Mouse (Mus musculus): Measurements from ENCODE around the gene Samd11. TPM values are rescaled to one million over a fixed set of nuclear protein-coding genes. Genes with fewer than 3 reads are reported as not detected.

Samd11 gene
- polyA plus RNA-seq, 1 experiment from 2014 or later = 0.62 TPM

DNA sequence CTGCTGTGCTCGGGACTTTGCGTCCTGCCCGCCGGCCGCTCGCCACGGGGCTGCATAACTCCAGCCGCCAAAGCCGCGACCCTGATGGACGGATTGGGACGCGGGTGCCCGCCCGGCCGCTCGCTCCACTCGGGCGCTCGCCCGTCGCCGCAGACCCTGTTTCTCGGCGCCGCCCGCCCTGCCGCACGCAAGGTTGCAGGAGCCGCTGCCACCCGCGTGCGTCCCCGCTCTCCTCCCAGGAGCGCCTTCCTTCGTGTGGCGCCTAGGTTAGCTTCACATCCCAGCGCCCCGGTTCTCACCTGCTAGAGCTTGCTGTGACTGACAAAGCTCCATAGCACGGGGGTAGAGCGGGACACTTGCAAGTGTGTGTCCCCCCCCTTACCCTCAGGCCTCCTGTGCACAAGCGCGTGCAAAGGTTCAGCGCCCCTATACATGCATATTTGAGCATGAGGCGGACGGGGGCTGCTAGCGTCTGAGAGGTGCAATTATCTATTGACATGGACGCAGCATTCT lies 20.7 kb downstream of the Samd11 start, which contains the start of gene Plekhn1:
Gene Plekhn1, minus strand, starts transcription at position 157 of the 513 bp plus-strand sequence.
- Histone ChIP-seq H3K9ac (peak within 1 kb of the TSS; percentile 88), H3K27ac (peak within 1 kb of the TSS; percentile 91), H3K27me3 (no peaks in the 10 kb centered on the region), H3K4me3 (peak within 1 kb of the TSS; percentile 88), H3K4me1 (peaks cover 18% of the 10 kb centered on the region), H3K36me3 (peaks cover 58% of the 10 kb centered on the region), H3K9me3 (no peaks in the 10 kb centered on the region), H3K4me2 (peak within 1 kb of the TSS; percentile 95)
- under 1% methylated on average over 46 of the region's 48 CpGs for WGBS
- no peak for ATAC-seq (ENCODE audit: insufficient number of reproducible peaks, insufficient read depth, low FRiP score, low TSS enrichment, low read depth)

DNA sequence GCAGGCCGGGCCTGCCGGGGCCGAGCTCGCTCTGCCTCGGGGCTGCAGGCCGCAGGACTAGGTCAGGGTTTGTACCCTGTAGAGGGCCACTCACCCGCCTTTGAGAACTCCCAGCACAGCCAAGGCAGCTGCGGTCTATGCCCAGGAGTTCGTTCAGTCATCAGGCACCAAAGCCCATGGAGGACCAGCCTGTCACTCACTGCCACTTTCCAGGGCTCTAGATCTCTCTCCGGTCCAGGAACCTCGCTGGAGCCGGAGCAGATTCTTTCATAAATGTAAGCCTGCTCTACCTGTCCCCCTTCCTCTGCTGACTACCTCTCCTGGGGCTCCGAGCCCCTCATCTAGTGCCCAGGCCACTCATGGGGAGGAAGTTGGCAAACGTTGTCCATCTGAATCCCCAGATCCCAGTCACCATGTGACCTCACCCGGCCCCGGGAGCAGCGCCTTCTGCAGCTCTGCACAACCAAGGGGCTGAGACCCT lies 21.4 kb downstream of the Samd11 start:
- Histone ChIP-seq H3K36me3 (peaks cover 58% of the 10 kb centered on the region), H3K9me3 (no peaks in the 10 kb centered on the region), H3K4me2 (peak overlapping the region; percentile 95), H3K4me1 (peaks cover 18% of the 10 kb centered on the region), H3K27me3 (no peaks in the 10 kb centered on the region), H3K4me3 (peak overlapping the region; percentile 74), H3K27ac (peak overlapping the region; percentile 39; the same call in 1 of the 2 replicates), H3K9ac (peak overlapping the region; percentile 88)
- ATAC-seq (ENCODE audit: insufficient number of reproducible peaks, insufficient read depth, low FRiP score, low TSS enrichment, low read depth) = no peak
- WGBS = 2% methylated on average over 17 of the region's 17 CpGs

DNA sequence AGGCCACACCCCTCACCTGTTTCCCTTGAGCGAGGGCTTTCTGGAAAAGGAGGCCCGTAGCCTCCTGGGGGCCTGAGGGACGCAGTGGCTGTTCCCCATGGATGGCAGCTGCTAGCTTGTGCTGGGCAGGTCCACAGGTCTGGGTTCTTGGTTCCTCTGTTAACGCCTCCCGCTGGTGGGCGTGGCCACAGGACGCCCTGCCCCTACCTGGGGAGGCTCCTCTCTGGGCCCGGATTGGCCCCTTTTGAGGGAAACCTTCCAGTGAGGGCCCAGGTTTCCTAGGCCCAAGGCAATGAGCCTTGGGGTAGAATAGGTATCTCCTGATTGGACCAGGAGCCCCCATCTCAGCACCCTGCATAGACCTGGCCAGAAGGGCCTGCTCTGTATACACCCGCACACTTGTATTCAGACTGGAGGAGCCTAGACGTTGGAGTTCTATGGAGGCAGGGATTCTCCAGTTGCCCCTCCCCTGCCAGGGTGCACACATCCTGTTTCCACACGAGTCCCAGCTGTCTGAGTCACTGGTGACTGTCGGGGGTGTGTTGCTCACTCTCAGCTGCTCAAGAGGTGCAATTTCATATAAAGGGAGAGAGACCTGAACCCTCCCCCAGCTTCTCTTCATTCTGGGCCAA lies 26.9 kb downstream of the Samd11 start:
- Histone ChIP-seq H3K4me3 (peak overlapping the region; percentile 17), H3K9me3 (no peaks in the 10 kb centered on the region), H3K4me2 (peak overlapping the region; percentile 42), H3K4me1 (peaks cover 12% of the 10 kb centered on the region), H3K27ac (no peak overlapping the region), H3K27me3 (no peaks in the 10 kb centered on the region), H3K36me3 (peaks cover 44% of the 10 kb centered on the region), H3K9ac (peak overlapping the region; percentile 40; the same call in 1 of the 2 replicates)
- ATAC-seq (ENCODE audit: insufficient number of reproducible peaks, insufficient read depth, low FRiP score, low TSS enrichment, low read depth) = peak; percentile 35; the same call in 1 of the 2 replicates
- WGBS = 21% methylated on average over 12 of the region's 12 CpGs

DNA sequence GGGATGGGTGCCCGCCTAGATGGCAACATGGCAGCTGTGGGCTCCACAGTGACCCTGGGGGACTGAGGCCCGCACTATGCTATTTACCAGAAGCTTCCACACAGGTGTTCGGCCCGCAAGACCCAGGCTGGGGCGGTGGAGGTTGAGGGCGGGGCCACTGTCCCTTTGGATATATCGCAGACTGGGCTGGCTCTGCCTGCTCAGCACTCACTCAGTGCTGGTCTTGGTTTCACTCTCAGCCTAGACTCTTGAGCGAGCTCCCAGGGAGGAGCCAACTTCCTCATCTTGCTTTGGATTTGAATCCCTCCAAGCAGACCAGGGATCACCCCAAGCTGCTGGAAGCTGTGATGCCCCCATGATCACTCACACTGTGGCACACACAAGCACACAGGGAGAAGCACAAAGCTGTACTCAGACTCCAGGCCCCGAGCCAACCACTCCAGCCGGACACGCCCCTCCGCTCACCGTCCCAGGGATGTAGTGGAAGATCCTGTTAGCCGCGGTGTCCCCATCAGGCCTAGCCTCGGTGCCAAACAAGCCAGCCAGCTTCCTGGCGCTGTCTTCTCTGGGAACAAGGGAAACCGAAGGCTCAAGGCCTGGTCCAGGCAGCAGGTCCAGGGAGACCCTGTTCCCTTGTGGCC lies 27.6 kb downstream of the Samd11 start:
- Histone ChIP-seq H3K4me1 (peaks cover 9% of the 10 kb centered on the region), H3K9me3 (no peaks in the 10 kb centered on the region), H3K36me3 (peaks cover 41% of the 10 kb centered on the region), H3K27ac (peak overlapping the region; percentile 33; the same call in 1 of the 2 replicates), H3K9ac (peak overlapping the region; percentile 40), H3K4me3 (peak overlapping the region; percentile 17), H3K27me3 (no peaks in the 10 kb centered on the region), H3K4me2 (peak overlapping the region; percentile 42)
- no peak for ATAC-seq (ENCODE audit: insufficient number of reproducible peaks, insufficient read depth, low FRiP score, low TSS enrichment, low read depth)
- 33% methylated on average over 18 of the region's 18 CpGs for WGBS

DNA sequence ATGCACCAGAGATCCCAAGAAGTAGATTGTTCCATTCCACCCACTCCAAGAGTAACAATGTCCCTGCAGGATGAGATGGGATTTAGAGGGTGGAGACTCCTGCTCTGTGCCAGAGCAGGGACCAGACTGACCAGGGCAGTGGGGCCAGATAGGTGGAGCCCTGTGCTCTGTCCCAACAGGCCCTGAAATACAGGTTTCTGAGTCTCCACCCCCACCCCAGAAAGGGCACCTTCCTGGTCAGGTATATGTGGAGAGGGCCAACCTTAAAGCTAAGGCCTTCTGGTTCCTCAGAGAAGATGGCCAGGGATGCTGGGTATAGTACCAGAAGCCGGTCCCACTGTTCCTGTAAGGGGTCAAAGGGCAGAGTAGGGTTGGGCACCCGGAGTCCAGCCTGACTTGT lies 31.2 kb downstream of the Samd11 start:
- H3K4me3 ChIP-seq = no peak overlapping the region
- 90% methylated on average over 2 of the region's 2 CpGs for WGBS
- H3K4me1 ChIP-seq = peaks cover 9% of the 10 kb centered on the region
- no peak for ATAC-seq (ENCODE audit: insufficient number of reproducible peaks, insufficient read depth, low FRiP score, low TSS enrichment, low read depth)
- no peak overlapping the region for H3K9ac ChIP-seq
- H3K9me3 ChIP-seq = no peaks in the 10 kb centered on the region
- no peaks in the 10 kb centered on the region for H3K27me3 ChIP-seq
- peaks cover 17% of the 10 kb centered on the region for H3K36me3 ChIP-seq
- no peak overlapping the region for H3K27ac ChIP-seq
- H3K4me2 ChIP-seq = no peak overlapping the region

DNA sequence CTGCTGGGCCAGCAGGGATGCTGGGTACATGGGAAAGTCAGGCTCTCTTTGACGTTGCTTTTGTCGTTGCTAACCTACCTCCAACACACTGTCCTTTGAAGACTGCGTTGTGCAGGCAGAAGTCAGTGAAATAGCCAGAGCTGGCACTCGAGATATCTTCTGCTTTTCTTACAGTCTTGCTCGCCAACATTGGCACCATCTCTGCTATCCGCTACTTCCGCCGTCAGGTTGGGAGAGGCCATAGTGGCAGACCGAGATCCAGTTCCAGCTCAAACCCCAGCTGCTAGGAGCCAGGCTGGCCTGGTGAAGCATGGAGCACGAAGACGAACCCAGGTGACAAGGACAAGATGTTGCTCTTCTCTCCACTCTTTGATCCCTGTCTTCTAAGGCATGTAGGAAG lies 35.5 kb downstream of the Samd11 start:
- whole genome bisulfite sequencing = 91% methylated on average over 11 of the region's 11 CpGs
- no peaks in the 10 kb centered on the region for H3K27me3 ChIP-seq
- H3K9me3 ChIP-seq = no peaks in the 10 kb centered on the region
- H3K4me2 ChIP-seq = no peak overlapping the region
- H3K27ac ChIP-seq = no peak overlapping the region
- no peak overlapping the region for H3K4me3 ChIP-seq
- ATAC-seq (ENCODE audit: insufficient number of reproducible peaks, insufficient read depth, low FRiP score, low TSS enrichment, low read depth) = no peak
- H3K36me3 ChIP-seq = peaks cover 12% of the 10 kb centered on the region; the same call in 1 of the 2 replicates
- H3K4me1 ChIP-seq = 0 out of 2 replicates have a peak, but pooled peaks cover 5% of the 10 kb centered on the region
- H3K9ac ChIP-seq = no peak overlapping the region

DNA sequence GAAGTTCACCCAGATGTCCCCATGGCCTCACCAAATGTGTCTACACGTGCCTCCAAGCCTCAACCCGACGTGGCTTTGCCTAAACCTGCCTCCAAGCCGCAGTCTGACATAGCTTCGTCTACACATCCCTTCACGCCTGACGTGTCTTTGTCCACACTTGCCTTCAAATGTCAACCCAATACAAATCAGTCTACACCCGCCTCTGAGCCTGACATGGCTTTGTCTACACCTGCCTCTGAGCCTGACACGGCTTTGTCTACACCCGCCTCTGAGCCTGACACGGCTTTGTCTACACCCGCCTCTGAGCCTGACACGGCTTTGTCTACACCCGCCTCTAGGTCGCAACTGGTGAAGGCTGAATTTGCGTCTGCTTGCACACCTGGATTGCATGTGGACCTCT lies 37.6 kb downstream of the Samd11 start:
- H3K9ac ChIP-seq = no peak overlapping the region
- no peak overlapping the region for H3K27ac ChIP-seq
- WGBS = 74% methylated on average over 16 of the region's 16 CpGs
- no peak overlapping the region for H3K4me2 ChIP-seq
- no peak overlapping the region for H3K4me3 ChIP-seq
- H3K36me3 ChIP-seq = peaks cover 12% of the 10 kb centered on the region; the same call in 1 of the 2 replicates
- ATAC-seq (ENCODE audit: insufficient number of reproducible peaks, insufficient read depth, low FRiP score, low TSS enrichment, low read depth) = no peak
- no peaks in the 10 kb centered on the region for H3K9me3 ChIP-seq
- H3K27me3 ChIP-seq = no peaks in the 10 kb centered on the region
- H3K4me1 ChIP-seq = 0 out of 2 replicates have a peak, but pooled peaks cover 5% of the 10 kb centered on the region

DNA sequence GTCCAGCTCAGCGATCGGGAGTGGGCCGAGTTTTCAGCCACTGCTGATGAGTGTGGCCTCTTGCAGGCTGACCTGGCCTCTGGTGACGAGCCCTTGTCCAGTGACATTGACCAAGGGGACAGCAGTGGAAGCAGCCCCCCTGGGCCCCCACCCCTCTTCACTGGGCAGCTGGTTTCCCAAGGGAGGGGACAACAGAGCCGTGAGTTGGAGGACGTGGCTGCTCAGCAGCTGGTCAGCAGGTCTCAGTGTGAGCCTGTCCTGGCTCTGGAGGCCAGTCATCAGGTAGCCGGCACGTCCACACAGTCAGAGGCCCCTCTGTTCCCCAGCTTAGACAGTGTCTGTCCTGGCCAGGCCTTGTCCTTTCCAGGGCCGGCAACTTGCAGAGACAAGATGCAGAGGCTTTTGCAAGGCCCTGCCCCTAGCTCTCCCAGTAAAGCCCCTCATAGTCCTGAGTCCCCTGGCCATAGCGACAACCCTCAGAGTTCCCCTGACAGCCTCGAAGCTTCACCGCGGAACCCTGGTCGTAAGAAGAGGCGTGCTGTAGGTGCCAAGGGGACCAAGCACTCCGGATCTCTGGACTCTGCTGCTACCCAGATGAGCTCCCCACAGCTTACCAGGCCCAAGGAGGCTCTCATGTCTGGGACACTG lies 38.3 kb downstream of the Samd11 start:
- H3K27ac ChIP-seq = no peak overlapping the region

DNA sequence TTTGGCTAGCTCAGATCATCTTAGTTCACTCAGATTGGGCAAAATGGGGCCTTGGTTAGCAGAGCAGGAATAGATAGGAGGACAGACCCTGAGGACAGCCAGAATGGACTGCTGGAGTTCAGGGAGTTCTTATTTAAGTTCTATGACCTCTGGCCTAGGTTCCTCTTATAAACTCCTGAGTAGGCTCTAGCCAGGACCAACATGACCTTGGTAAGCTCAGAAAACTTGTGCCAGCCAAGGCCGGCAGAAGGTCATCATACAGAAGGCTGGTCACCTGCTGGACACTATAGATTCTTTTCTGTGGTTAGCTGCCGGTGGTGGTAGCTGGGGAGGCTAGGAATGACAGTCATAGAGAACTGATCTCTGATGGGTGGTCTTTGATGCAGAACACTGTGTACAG lies 39.3 kb downstream of the Samd11 start:
- H3K9ac ChIP-seq = no peak overlapping the region
- ATAC-seq (ENCODE audit: insufficient number of reproducible peaks, insufficient read depth, low FRiP score, low TSS enrichment, low read depth) = no peak
- WGBS = 85% methylated on average over 2 of the region's 2 CpGs
- no peaks in the 10 kb centered on the region for H3K36me3 ChIP-seq
- no peak overlapping the region for H3K4me3 ChIP-seq
- no peaks in the 10 kb centered on the region for H3K27me3 ChIP-seq
- H3K27ac ChIP-seq = no peak overlapping the region
- H3K9me3 ChIP-seq = no peaks in the 10 kb centered on the region
- H3K4me1 ChIP-seq = 0 out of 2 replicates have a peak, but pooled peaks cover 5% of the 10 kb centered on the region
- no peak overlapping the region for H3K4me2 ChIP-seq

More for the DNA sequence above, 38.3 kb downstream of the Samd11 start:
- WGBS = 84% methylated on average over 16 of the region's 16 CpGs
- Histone ChIP-seq H3K9me3 (no peaks in the 10 kb centered on the region), H3K9ac (no peak overlapping the region), H3K27me3 (no peaks in the 10 kb centered on the region), H3K4me2 (no peak overlapping the region), H3K36me3 (peaks cover 6% of the 10 kb centered on the region; the same call in 1 of the 2 replicates), H3K4me3 (no peak overlapping the region), H3K4me1 (0 out of 2 replicates have a peak, but pooled peaks cover 5% of the 10 kb centered on the region)
- no peak for ATAC-seq (ENCODE audit: insufficient number of reproducible peaks, insufficient read depth, low FRiP score, low TSS enrichment, low read depth)

DNA sequence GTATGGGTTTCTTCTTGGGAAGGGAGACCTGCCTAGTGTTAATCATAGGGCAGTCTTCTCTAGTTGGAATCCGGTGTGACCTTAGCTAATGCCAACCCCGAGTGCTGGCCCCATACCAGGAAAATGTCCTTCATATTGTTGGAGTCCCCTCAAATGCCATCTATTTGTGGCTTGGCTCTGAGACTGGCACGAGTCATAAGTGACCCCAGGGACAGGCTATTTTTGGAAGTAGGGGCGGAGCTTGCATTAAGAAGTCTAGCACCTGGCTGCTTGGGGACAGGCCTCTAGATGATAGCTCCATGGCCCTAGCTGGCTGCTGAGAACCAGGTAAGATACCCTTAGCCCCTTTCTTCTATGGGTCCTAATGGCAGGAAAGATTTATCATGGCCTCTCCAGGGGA lies 39.8 kb downstream of the Samd11 start, which contains the start of gene Perm1:
Gene Perm1, plus strand, starts transcription at position 220 of the 400 bp plus-strand sequence.
- H3K9me3 ChIP-seq = no peaks in the 10 kb centered on the region
- no peak within 1 kb of the TSS for H3K4me3 ChIP-seq

DNA sequence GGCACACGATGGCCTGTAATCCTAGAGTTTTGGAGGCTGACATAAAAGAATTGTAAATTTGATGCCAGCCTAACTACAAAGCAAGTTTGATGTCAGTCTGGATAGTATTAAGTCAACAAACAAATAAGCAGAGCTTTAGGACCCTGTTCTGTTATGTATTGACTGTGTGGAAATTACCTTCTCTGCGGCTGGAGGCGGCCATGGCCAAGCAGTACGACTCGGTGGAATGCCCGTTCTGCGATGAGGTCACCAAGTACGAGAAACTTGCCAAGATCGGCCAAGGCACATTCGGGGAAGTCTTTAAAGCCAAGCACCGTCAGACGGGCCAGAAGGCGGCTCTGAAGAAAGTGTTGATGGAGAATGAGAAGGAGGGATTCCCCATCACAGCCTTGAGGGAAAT lies 42.3 kb downstream of the Samd11 start:
- no peak overlapping the region for H3K4me3 ChIP-seq
- no peaks in the 10 kb centered on the region for H3K36me3 ChIP-seq
- H3K9me3 ChIP-seq = no peaks in the 10 kb centered on the region
- no peak overlapping the region for H3K9ac ChIP-seq
- no peak overlapping the region for H3K4me2 ChIP-seq
- no peaks in the 10 kb centered on the region for H3K27me3 ChIP-seq
- 92% methylated on average over 13 of the region's 13 CpGs for WGBS
- no peak for ATAC-seq (ENCODE audit: insufficient number of reproducible peaks, insufficient read depth, low FRiP score, low TSS enrichment, low read depth)
- 0 out of 2 replicates have a peak, but pooled peaks cover 5% of the 10 kb centered on the region for H3K4me1 ChIP-seq
- H3K27ac ChIP-seq = no peak overlapping the region

More for the DNA sequence above, 39.8 kb downstream of the Samd11 start, which contains the start of gene Perm1:
- Histone ChIP-seq H3K27ac (no peak within 1 kb of the TSS), H3K36me3 (no peaks in the 10 kb centered on the region), H3K4me2 (no peak within 1 kb of the TSS), H3K27me3 (no peaks in the 10 kb centered on the region), H3K4me1 (0 out of 2 replicates have a peak, but pooled peaks cover 5% of the 10 kb centered on the region), H3K9ac (no peak within 1 kb of the TSS)
- 74% methylated on average over 4 of the region's 4 CpGs for WGBS
- ATAC-seq (ENCODE audit: insufficient number of reproducible peaks, insufficient read depth, low FRiP score, low TSS enrichment, low read depth) = no peak

All from embryonic facial prominence, embryonic 13.5 days (tissue).